Mouse (Mus musculus) midbrain, embryonic 14.5 days (tissue): ENCODE measurements around the gene Itgad. TPM values are rescaled to one million over a fixed set of nuclear protein-coding genes. Genes with fewer than 3 reads are reported as not detected.
"Not testable (repeated sequence)": the region's sequence is repeated elsewhere in the genome, so short reads cannot be mapped to it uniquely, and the experiment has no call there.

Source experiments
- ATAC-seq: fragments of 200-750 bp; cut with Nextera tagmentation; 2 replicates; pipeline ENCODE4 v1.8.0; 2017; ENCODE audit warnings: moderate number of reproducible peaks, moderate library complexity; ENCODE audit not compliant: low FRiP score, low TSS enrichment
- DNase-seq: peaks from one replicate; pipeline ENCODE4 v3.0.0-alpha.2; 2015
- H3K27ac ChIP-seq: fragments of 300-500 bp; sonication (generic); replicated peaks from 2 replicates; pipeline ENCODE4 v1.5.1; 2014; ENCODE audit warnings: mild to moderate bottlenecking, low read depth, low read length, moderate library complexity
- H3K27me3 ChIP-seq: fragments of 300-500 bp; sonication (generic); 2 replicates; pipeline ENCODE4 v1.6.1; 2014; ENCODE audit warnings: low read length, control low read depth, mixed read lengths; ENCODE audit not compliant: control insufficient read depth, insufficient read depth
- H3K36me3 ChIP-seq: fragments of 300-500 bp; sonication (generic); 2 replicates; pipeline ENCODE4 v1.6.1; 2014; ENCODE audit warnings: low read length, control low read depth; ENCODE audit not compliant: control insufficient read depth, insufficient read depth
- H3K4me1 ChIP-seq: fragments of 300-500 bp; sonication (generic); 2 replicates; pipeline ENCODE4 v1.6.1; 2014; ENCODE audit warnings: mild to moderate bottlenecking, antibody characterized with exemption, low read length, control low read depth; ENCODE audit not compliant: control insufficient read depth, insufficient read depth
- H3K4me2 ChIP-seq: fragments of 300-500 bp; sonication (generic); 2 replicates; pipeline ENCODE4 v1.6.1; 2014; ENCODE audit warnings: mild to moderate bottlenecking, low read length, moderate library complexity
- H3K4me3 ChIP-seq: fragments of 300-500 bp; sonication (generic); replicated peaks from 2 replicates; pipeline ENCODE4 v1.5.1; 2014; ENCODE audit warnings: low read depth, low read length
- H3K9ac ChIP-seq: fragments of 300-500 bp; sonication (generic); replicated peaks from 2 replicates; pipeline ENCODE4 v1.6.1; 2014; ENCODE audit warnings: mild to moderate bottlenecking, low read length, moderate library complexity
- H3K9me3 ChIP-seq: fragments of 300-500 bp; sonication (generic); 2 replicates; pipeline ENCODE4 v1.6.1; 2016; ENCODE audit warnings: low read length, control low read depth, mixed read lengths; ENCODE audit not compliant: control insufficient read depth
- WGBS: fragments of 180-500 bp; shearing (Covaris S2); extraction: QIAGEN DNeasy Blood & Tissue Kit; methylation state at CpG from one replicate; pipeline ENCODE4 v1.1.7; 2014; 5-methylcytosine and 5-hydroxymethylcytosine counted together
- polyA plus RNA-seq: library from polyadenylated mRNA; unstranded; fragments of >200 nt; fragmentation: Nextera tagmentation; extraction: Ambion mirVana; gene quantifications from 2 replicates; pipeline ENCODE4 v1.2.1, GENCODE M21; 2014

Itgad gene
- polyA plus RNA-seq, 1 experiment from 2014 or later: not detected

- not testable (repeated sequence) for DNase-seq, H3K27ac ChIP-seq, H3K4me2 ChIP-seq, H3K9me3 ChIP-seq, H3K9ac ChIP-seq, H3K4me3 ChIP-seq, H3K36me3 ChIP-seq, H3K27me3 ChIP-seq, ATAC-seq, H3K4me1 ChIP-seq
- WGBS: 83% methylated on average over 8 of the region's 8 CpGs
These were observed 4.6 kb downstream of the Itgad start for GRCm38 (mm10) chr7:128158688-128159354.

DNA sequence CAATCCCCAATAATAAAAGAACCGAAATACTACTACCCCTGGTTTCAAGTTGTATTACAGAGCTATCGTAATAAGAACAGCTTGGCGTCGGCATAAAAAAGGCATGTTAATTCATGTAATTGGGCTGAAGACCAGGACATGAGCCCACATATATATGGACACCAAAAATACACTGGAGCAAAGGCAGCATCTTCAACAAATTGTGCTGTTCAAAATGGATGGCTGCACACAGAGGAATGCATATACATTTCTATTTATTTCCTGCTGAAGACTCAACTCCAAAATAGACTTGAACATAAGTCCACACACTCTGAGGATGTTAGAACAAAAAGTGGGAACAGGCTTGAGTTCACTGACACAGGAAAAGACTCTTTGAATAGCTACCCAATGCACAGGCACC, 9.8 kb downstream of the Itgad start:
- H3K4me2 ChIP-seq: no peak overlapping the region
- H3K4me3 ChIP-seq: no peak overlapping the region
- H3K36me3 ChIP-seq: no peaks in the 10 kb centered on the region
- H3K9ac ChIP-seq: no peak overlapping the region
- no peak overlapping the region for H3K27ac ChIP-seq
- no peak for DNase-seq
- H3K4me1 ChIP-seq: no peaks in the 10 kb centered on the region
- H3K27me3 ChIP-seq: no peaks in the 10 kb centered on the region
- H3K9me3 ChIP-seq: no peaks in the 10 kb centered on the region
- WGBS: 93% methylated on average over 4 of the region's 4 CpGs
- ATAC-seq: no peak

GRCm38 (mm10) chr7:128166391-128166790, 12.2 kb downstream of the Itgad start:
- Histone ChIP-seq H3K4me2 (no peak overlapping the region), H3K27ac (no peak overlapping the region), H3K4me3 (no peak overlapping the region), H3K36me3 (no peaks in the 10 kb centered on the region), H3K9me3 (no peaks in the 10 kb centered on the region), H3K4me1 (no peaks in the 10 kb centered on the region), H3K27me3 (no peaks in the 10 kb centered on the region), H3K9ac (no peak overlapping the region)
- DNase-seq: no peak
- 89% methylated on average over 7 of the region's 7 CpGs for WGBS
- ATAC-seq: no peak

DNA sequence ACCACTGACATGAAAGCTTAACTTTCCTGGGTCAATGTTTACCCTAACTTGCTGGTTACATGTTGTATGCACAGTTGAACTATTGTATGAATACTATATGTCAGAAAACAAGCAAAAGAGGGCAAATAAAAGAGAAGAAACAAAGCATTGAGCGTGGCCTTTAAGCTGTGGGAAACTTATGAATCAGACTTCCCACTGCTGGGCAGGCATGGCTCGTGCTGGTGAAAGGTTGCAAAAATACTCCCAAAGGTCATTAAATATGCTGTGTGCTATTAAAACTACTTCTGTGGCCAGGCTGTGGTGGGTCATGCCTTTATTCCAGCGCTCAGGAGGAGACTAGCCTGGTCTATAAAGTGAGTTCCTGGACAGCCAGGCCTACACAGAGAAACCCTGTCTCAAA, 15.8 kb downstream of the Itgad start:
- 78% methylated on average over 3 of the region's 3 CpGs for WGBS
- Histone ChIP-seq H3K4me1 (no peaks in the 10 kb centered on the region), H3K4me3 (no peak overlapping the region), H3K4me2 (no peak overlapping the region), H3K27ac (no peak overlapping the region), H3K36me3 (no peaks in the 10 kb centered on the region), H3K27me3 (no peaks in the 10 kb centered on the region), H3K9me3 (no peaks in the 10 kb centered on the region), H3K9ac (no peak overlapping the region)
- no peak for DNase-seq
- no peak for ATAC-seq

DNA sequence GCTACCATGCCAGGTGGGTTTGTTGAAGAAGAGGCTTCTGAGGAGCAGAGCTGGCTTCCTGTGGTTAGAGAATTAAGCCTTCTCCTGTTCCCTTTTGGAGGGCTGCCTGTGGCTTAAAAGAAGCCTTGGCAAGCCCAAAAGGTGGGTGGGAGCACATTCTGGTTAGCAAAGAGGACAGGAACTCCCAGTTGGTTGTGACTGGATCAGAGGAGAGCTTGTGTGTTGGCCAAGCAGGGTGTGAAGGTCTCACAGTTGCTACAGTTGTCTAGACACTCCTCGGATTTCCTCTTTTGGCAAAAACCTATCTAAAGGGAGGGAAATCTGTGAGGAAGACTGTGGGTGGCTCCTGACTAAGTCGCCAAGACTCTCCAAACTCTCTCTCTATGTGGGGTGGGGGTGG, 24.2 kb downstream of the Itgad start:
- no peaks in the 10 kb centered on the region for H3K4me1 ChIP-seq
- no peaks in the 10 kb centered on the region for H3K9me3 ChIP-seq
- no peak for DNase-seq
- H3K36me3 ChIP-seq: no peaks in the 10 kb centered on the region
- H3K9ac ChIP-seq: no peak overlapping the region
- no peak overlapping the region for H3K27ac ChIP-seq
- WGBS: 84% methylated on average over 2 of the region's 2 CpGs
- no peak overlapping the region for H3K4me3 ChIP-seq
- no peak overlapping the region for H3K4me2 ChIP-seq
- H3K27me3 ChIP-seq: no peaks in the 10 kb centered on the region
- no peak for ATAC-seq

GRCm38 (mm10) chr7:128180126-128180525, 25.9 kb downstream of the Itgad start:
- WGBS: 87% methylated on average over 7 of the region's 7 CpGs
- H3K4me2 ChIP-seq: no peak overlapping the region
- H3K4me1 ChIP-seq: no peaks in the 10 kb centered on the region
- H3K9ac ChIP-seq: no peak overlapping the region
- no peak overlapping the region for H3K4me3 ChIP-seq
- no peak overlapping the region for H3K27ac ChIP-seq
- no peaks in the 10 kb centered on the region for H3K9me3 ChIP-seq
- H3K36me3 ChIP-seq: no peaks in the 10 kb centered on the region
- DNase-seq (no peak), ATAC-seq (no peak)
- H3K27me3 ChIP-seq: no peaks in the 10 kb centered on the region

DNA sequence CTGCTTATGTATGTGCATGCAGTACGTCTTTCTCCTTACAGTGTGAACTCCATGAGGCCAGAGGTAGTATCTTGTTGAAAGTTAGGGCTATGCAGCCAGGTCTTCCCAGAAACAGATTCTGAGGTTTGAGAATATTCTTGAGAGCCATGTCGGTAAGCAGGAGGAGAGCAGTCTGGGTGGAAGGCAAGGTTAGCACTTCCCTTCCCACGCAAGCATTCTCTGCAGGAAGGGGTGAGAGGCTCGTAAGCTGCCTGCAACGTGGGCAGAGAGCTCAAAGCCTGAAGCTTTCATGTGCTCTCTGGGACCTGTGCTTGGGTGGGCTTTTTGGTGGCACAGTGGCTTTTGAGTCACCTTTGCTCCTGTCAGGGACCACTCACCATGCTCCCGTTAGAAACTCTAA, 26.4 kb downstream of the Itgad start:
- Histone ChIP-seq H3K4me2 (no peak overlapping the region), H3K36me3 (no peaks in the 10 kb centered on the region), H3K4me3 (no peak overlapping the region), H3K9ac (no peak overlapping the region), H3K27me3 (no peaks in the 10 kb centered on the region), H3K4me1 (no peaks in the 10 kb centered on the region), H3K27ac (no peak overlapping the region), H3K9me3 (no peaks in the 10 kb centered on the region)
- no peak for DNase-seq
- no peak for ATAC-seq
- WGBS: 77% methylated on average over 6 of the region's 6 CpGs

DNA sequence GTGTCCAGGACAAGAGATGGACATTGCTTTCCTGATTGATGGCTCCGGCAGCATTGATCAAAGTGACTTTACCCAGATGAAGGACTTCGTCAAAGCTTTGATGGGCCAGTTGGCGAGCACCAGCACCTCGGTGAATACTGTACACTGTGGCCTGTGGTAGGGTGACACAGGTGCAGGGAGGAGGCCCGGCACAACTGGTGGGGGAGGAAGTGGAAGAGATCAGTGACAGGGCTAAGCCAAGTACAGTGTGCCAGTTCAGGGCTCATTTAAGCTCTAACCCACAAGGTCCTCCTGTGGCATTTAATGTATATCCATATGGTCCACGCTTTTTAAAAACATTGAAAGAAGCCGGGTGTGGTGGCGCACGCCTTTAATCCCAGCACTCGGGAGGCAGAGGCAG, 27.5 kb downstream of the Itgad start:
- no peak for ATAC-seq
- H3K4me3 ChIP-seq: no peak overlapping the region
- WGBS: 94% methylated on average over 10 of the region's 10 CpGs
- no peaks in the 10 kb centered on the region for H3K9me3 ChIP-seq
- no peaks in the 10 kb centered on the region for H3K27me3 ChIP-seq
- H3K36me3 ChIP-seq: no peaks in the 10 kb centered on the region
- DNase-seq: no peak
- H3K4me2 ChIP-seq: no peak overlapping the region
- H3K9ac ChIP-seq: no peak overlapping the region
- no peaks in the 10 kb centered on the region for H3K4me1 ChIP-seq
- no peak overlapping the region for H3K27ac ChIP-seq

DNA sequence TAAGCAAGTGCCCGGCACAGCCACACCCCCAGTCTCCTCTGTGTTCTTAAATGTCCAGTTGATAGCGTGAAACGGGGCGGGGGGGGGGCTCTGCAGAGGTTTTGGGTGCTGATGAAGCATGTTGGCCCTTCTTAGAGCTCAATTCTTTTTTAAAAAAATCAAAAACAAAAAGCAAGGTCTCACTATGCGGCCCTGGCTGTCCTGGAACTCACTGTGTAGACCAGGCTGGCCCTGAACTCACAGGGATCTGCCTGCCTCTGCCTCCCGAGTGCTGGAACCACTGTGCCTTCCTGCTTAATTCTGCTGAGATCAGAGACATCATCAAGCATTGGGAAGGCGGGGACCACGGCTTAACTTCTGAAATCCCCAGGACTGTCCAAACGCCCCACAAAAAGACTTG, 47.4 kb downstream of the Itgad start:
- Histone ChIP-seq H3K9ac (no peak overlapping the region), H3K27ac (no peak overlapping the region), H3K36me3 (no peaks in the 10 kb centered on the region), H3K4me2 (no peak overlapping the region), H3K27me3 (no peaks in the 10 kb centered on the region), H3K9me3 (no peaks in the 10 kb centered on the region), H3K4me1 (no peaks in the 10 kb centered on the region), H3K4me3 (no peak overlapping the region)
- DNase-seq (no peak), ATAC-seq (no peak)
- WGBS: 86% methylated on average over 9 of the region's 9 CpGs
